Mouse (Mus musculus) neural tube, embryonic 11.5 days (tissue): ENCODE results near the gene Rspo3. TPM values are rescaled to one million over a fixed set of nuclear protein-coding genes. Genes with fewer than 3 reads are reported as not detected.

Experiments
- ATAC-seq: fragments of 200-750 bp; cut with Nextera tagmentation; 2 replicates; pipeline ENCODE4 v1.8.0; 2017; ENCODE audit warnings: moderate number of reproducible peaks, mild to moderate bottlenecking, moderate TSS enrichment, moderate library complexity; ENCODE audit not compliant: insufficient read depth, low FRiP score, low TSS enrichment
- DNase-seq: peaks from one replicate; pipeline ENCODE4 v3.0.0-alpha.2; 2015; ENCODE audit warnings: low spot score
- H3K27ac ChIP-seq: fragments of 300-500 bp; sonication (generic); 2 replicates; pipeline ENCODE4 v1.5.1; 2014; ENCODE audit warnings: low read depth, mild to moderate bottlenecking, low read length
- H3K27me3 ChIP-seq: fragments of 300-500 bp; sonication (generic); 2 replicates; pipeline ENCODE4 v1.6.1; 2014; ENCODE audit warnings: mild to moderate bottlenecking, low read length, mixed read lengths; ENCODE audit not compliant: control insufficient read depth, insufficient read depth
- H3K36me3 ChIP-seq: fragments of 300-500 bp; sonication (generic); 2 replicates; pipeline ENCODE4 v1.6.1; 2014; ENCODE audit warnings: mild to moderate bottlenecking, low read length, moderate library complexity, mixed read lengths; ENCODE audit not compliant: control insufficient read depth, insufficient read depth
- H3K4me1 ChIP-seq: fragments of 300-500 bp; sonication (generic); 2 replicates; pipeline ENCODE4 v1.6.1; 2014; ENCODE audit warnings: low read length, mixed read lengths; ENCODE audit not compliant: control insufficient read depth, insufficient read depth
- H3K4me2 ChIP-seq: fragments of 300-500 bp; sonication (generic); 2 replicates; pipeline ENCODE4 v1.6.1; 2014; ENCODE audit warnings: low read depth, mild to moderate bottlenecking, moderate library complexity
- H3K4me3 ChIP-seq: fragments of 300-500 bp; sonication (generic); 2 replicates; pipeline ENCODE4 v1.5.1; 2014; ENCODE audit warnings: low read depth, low read length
- H3K9ac ChIP-seq: fragments of 300-500 bp; sonication (generic); 2 replicates; pipeline ENCODE4 v1.6.1; 2014; ENCODE audit warnings: mild to moderate bottlenecking, low read length
- H3K9me3 ChIP-seq: fragments of 300-500 bp; sonication (generic); 2 replicates; pipeline ENCODE4 v1.6.1; 2016; ENCODE audit warnings: low read length; ENCODE audit not compliant: control insufficient read depth
- WGBS: fragments of 180-500 bp; shearing (Covaris S2); extraction: QIAGEN DNeasy Blood & Tissue Kit; methylation state at CpG from one replicate; pipeline ENCODE4 v1.1.7; 2014; 5-methylcytosine and 5-hydroxymethylcytosine counted together
- polyA plus RNA-seq: library from polyadenylated mRNA; unstranded; fragments of >200 nt; fragmentation: Nextera tagmentation; extraction: Ambion mirVana; gene quantifications from 2 replicates; pipeline ENCODE4 v1.2.1, GENCODE M21; 2014

Rspo3 gene
- polyA plus RNA-seq, 1 experiment from 2014 or later = 6.9 TPM

GRCm38 (mm10) chr10:29470454-29470853 is 65.2 kb downstream of the Rspo3 start:
- Histone ChIP-seq H3K36me3 (no peaks in the 10 kb centered on the region), H3K27ac (no peak overlapping the region), H3K9me3 (no peaks in the 10 kb centered on the region), H3K4me2 (no peak overlapping the region), H3K4me1 (no peaks in the 10 kb centered on the region), H3K9ac (no peak overlapping the region), H3K4me3 (no peak overlapping the region), H3K27me3 (no peaks in the 10 kb centered on the region)
- WGBS = 74% methylated on average over 5 of the region's 5 CpGs
- DNase-seq (no peak), ATAC-seq (no peak)

GRCm38 (mm10) chr10:29460100-29460499 is 75.6 kb downstream of the Rspo3 start:
- no peak overlapping the region for H3K27ac ChIP-seq
- no peaks in the 10 kb centered on the region for H3K36me3 ChIP-seq
- H3K9ac ChIP-seq = no peak overlapping the region
- no peaks in the 10 kb centered on the region for H3K27me3 ChIP-seq
- ATAC-seq (no peak), DNase-seq (no peak)
- no peak overlapping the region for H3K4me2 ChIP-seq
- no peaks in the 10 kb centered on the region for H3K9me3 ChIP-seq
- H3K4me1 ChIP-seq = no peaks in the 10 kb centered on the region
- 74% methylated on average over 3 of the region's 3 CpGs for WGBS
- no peak overlapping the region for H3K4me3 ChIP-seq

GRCm38 (mm10) chr10:29459632-29460031 is 76.0 kb downstream of the Rspo3 start:
- Histone ChIP-seq H3K9ac (no peak overlapping the region), H3K4me3 (no peak overlapping the region), H3K36me3 (no peaks in the 10 kb centered on the region), H3K4me2 (no peak overlapping the region), H3K4me1 (no peaks in the 10 kb centered on the region), H3K27me3 (no peaks in the 10 kb centered on the region), H3K27ac (no peak overlapping the region), H3K9me3 (no peaks in the 10 kb centered on the region)
- 72% methylated on average over 2 of the region's 2 CpGs for WGBS
- no peak for ATAC-seq
- no peak for DNase-seq

- ATAC-seq = no peak
Measured at GRCm38 (mm10) chr10:29445076-29445475, 90.6 kb downstream of the Rspo3 start.

DNA sequence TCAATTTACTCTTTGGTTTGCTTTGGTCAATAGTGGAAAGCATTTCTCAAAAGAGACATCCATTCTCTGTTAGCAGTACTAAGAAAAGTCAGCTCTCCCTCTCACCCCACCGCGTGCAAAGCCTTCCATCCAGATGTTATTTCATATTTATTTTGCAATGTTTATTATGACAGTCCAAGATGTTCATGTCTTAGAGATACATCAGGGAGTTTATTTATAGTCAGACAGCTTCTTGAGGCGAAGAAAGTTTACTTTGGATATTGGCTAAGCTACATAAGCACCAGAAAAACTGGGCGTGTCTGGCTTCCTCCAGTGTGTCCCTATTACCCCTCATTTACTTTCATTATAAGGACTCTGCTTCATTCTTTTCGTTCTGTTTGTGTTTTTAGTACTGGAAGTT is 94.4 kb downstream of the Rspo3 start:
- Histone ChIP-seq H3K4me3 (no peak overlapping the region), H3K27me3 (no peaks in the 10 kb centered on the region), H3K9me3 (no peaks in the 10 kb centered on the region), H3K36me3 (no peaks in the 10 kb centered on the region), H3K27ac (no peak overlapping the region), H3K9ac (no peak overlapping the region), H3K4me1 (no peaks in the 10 kb centered on the region), H3K4me2 (no peak overlapping the region)
- ATAC-seq (no peak), DNase-seq (no peak)
- 87% methylated on average over 5 of the region's 5 CpGs for WGBS

More at GRCm38 (mm10) chr10:29445076-29445475, 90.6 kb downstream of the Rspo3 start:
- Histone ChIP-seq H3K4me3 (no peak overlapping the region), H3K4me2 (no peak overlapping the region), H3K27ac (no peak overlapping the region), H3K27me3 (no peaks in the 10 kb centered on the region), H3K4me1 (no peaks in the 10 kb centered on the region), H3K9me3 (no peaks in the 10 kb centered on the region), H3K9ac (no peak overlapping the region), H3K36me3 (no peaks in the 10 kb centered on the region)
- DNase-seq = no peak
- 70% methylated on average over 3 of the region's 3 CpGs for WGBS

- Histone ChIP-seq H3K27ac (no peak overlapping the region), H3K4me1 (no peaks in the 10 kb centered on the region), H3K9ac (no peak overlapping the region), H3K9me3 (no peaks in the 10 kb centered on the region), H3K4me3 (no peak overlapping the region), H3K36me3 (no peaks in the 10 kb centered on the region), H3K27me3 (no peaks in the 10 kb centered on the region), H3K4me2 (no peak overlapping the region)
- WGBS = 82% methylated on average over 1 of the region's 1 CpGs
- ATAC-seq = no peak
- no peak for DNase-seq
Measured at GRCm38 (mm10) chr10:29432935-29433453, 102.7 kb downstream of the Rspo3 start.

GRCm38 (mm10) chr10:29426660-29427059 is 109.0 kb downstream of the Rspo3 start:
- no peaks in the 10 kb centered on the region for H3K4me1 ChIP-seq
- H3K4me3 ChIP-seq = no peak overlapping the region
- DNase-seq (no peak), ATAC-seq (no peak)
- H3K4me2 ChIP-seq = no peak overlapping the region
- no peaks in the 10 kb centered on the region for H3K9me3 ChIP-seq
- H3K27ac ChIP-seq = no peak overlapping the region
- H3K36me3 ChIP-seq = no peaks in the 10 kb centered on the region
- H3K27me3 ChIP-seq = no peaks in the 10 kb centered on the region
- no peak overlapping the region for H3K9ac ChIP-seq
- 78% methylated on average over 2 of the region's 2 CpGs for WGBS

- Histone ChIP-seq H3K36me3 (no peaks in the 10 kb centered on the region), H3K9ac (no peak overlapping the region), H3K4me3 (no peak overlapping the region), H3K4me2 (no peak overlapping the region), H3K4me1 (no peaks in the 10 kb centered on the region), H3K27ac (no peak overlapping the region), H3K9me3 (no peaks in the 10 kb centered on the region), H3K27me3 (no peaks in the 10 kb centered on the region)
- WGBS = 85% methylated on average over 2 of the region's 2 CpGs
- no peak for ATAC-seq
- no peak for DNase-seq
Measured at GRCm38 (mm10) chr10:29424571-29424970, 111.1 kb downstream of the Rspo3 start.

GRCm38 (mm10) chr10:29414361-29414760 is 121.3 kb downstream of the Rspo3 start:
- DNase-seq (no peak), ATAC-seq (no peak)
- Histone ChIP-seq H3K4me2 (no peak overlapping the region), H3K36me3 (no peaks in the 10 kb centered on the region), H3K27ac (no peak overlapping the region), H3K4me1 (no peaks in the 10 kb centered on the region), H3K9ac (no peak overlapping the region), H3K9me3 (no peaks in the 10 kb centered on the region), H3K4me3 (no peak overlapping the region), H3K27me3 (no peaks in the 10 kb centered on the region)
- WGBS = 84% methylated on average over 2 of the region's 2 CpGs
